Comparison of ENCODE assay signal across 27 mouse cellular contexts in genomic region chr1:96853541-96853940, GRCm38 (mm10). TPM values are rescaled to one million over a fixed set of nuclear protein-coding genes. Genes with fewer than 3 reads are reported as not detected.
DNase-seq lines count a peak whose midpoint lies in the region; ATAC-seq and TF ChIP-seq lines count a peak whose summit lies in the region.
"Had no signal": no experiment of that assay in that cellular context is flagged by ENCODE, and none has a peak within 500 bp of the region (broad histone marks: within the 10 kb centered on the region; RNA-seq: fewer than 3 reads in every experiment).

No protein-coding gene starts in this region.

- no peaks in the 10 kb centered on the region for H3K4me1 ChIP-seq in kidney, adult 2 months (ENCODE audit: control insufficient read depth, insufficient read depth, low read length)
- no peaks in the 10 kb centered on the region for H3K4me1 ChIP-seq in kidney, embryonic 16.5 days (ENCODE audit: insufficient read depth, low read length)
- H3K4me1 ChIP-seq: embryonic facial prominence, embryonic 10.5 days; embryonic facial prominence, embryonic 13.5 days; forebrain, embryonic 12.5 days; forebrain, embryonic 15.5 days; heart, embryonic 12.5 days; heart, embryonic 15.5 days; hindbrain, embryonic 10.5 days; hindbrain, embryonic 13.5 days had no signal

- no peaks in the 10 kb centered on the region for H3K27me3 ChIP-seq in kidney, adult 2 months (replicated peaks; ENCODE audit: control insufficient read depth, insufficient read depth, low read length)
- H3K27me3 ChIP-seq in kidney, embryonic 16.5 days (ENCODE audit: insufficient read depth, low read length): no peaks in the 10 kb centered on the region
- H3K27me3 ChIP-seq: embryonic facial prominence, embryonic 13.5 days; forebrain, embryonic 12.5 days; forebrain, embryonic 15.5 days; heart, embryonic 12.5 days; heart, embryonic 15.5 days; hindbrain, embryonic 13.5 days had no signal

- DNase-seq in adrenal gland, postnatal 10 days: peak; percentile 9
- no peak for DNase-seq in adrenal gland, adult 8-10 months
- peak; percentile 69 for DNase-seq in kidney, adult 2 months
- peak; percentile 51 for DNase-seq in kidney, postnatal 14 days
- DNase-seq in yolk sac, embryonic 10.5 days (ENCODE audit: low spot score): peak; percentile 45
- DNase-seq in left cerebral cortex, adult 9 months (ENCODE audit: low spot score in 2 of 2): no peak
- DNase-seq: adrenal gland, postnatal 14 days; cerebellum, adult 11 months; cerebellum, adult 2 months; cerebellum, adult 9-11 months; cerebellum, postnatal 25 days; gastrocnemius, postnatal 25 days; heart, adult 18-20 months; heart, postnatal 10 days; heart, postnatal 36 days had no signal

- 73% methylated on average over 4 of the region's 4 CpGs for WGBS in kidney, adult 2 months
- 87% methylated on average over 4 of the region's 4 CpGs for WGBS in kidney, embryonic 16.5 days

- no peak overlapping the region for H3K4me2 ChIP-seq in kidney, embryonic 16.5 days (replicated peaks; ENCODE audit: low read depth, low read length)
- H3K4me2 ChIP-seq: embryonic facial prominence, embryonic 13.5 days; forebrain, embryonic 12.5 days; forebrain, embryonic 15.5 days; heart, embryonic 12.5 days; heart, embryonic 15.5 days; hindbrain, embryonic 13.5 days had no signal

- no peak overlapping the region for H3K4me3 ChIP-seq in kidney, adult 2 months (ENCODE audit: insufficient read depth, low read depth, low read length)
- no peak overlapping the region for H3K4me3 ChIP-seq in kidney, embryonic 16.5 days (ENCODE audit: low read length)
- H3K4me3 ChIP-seq: embryonic facial prominence, embryonic 10.5 days; embryonic facial prominence, embryonic 13.5 days; erythroblast, embryonic 14.5 days; forebrain, embryonic 12.5 days; forebrain, embryonic 15.5 days; heart, embryonic 12.5 days; heart, embryonic 15.5 days; hindbrain, embryonic 10.5 days; hindbrain, embryonic 13.5 days had no signal

- no peaks in the 10 kb centered on the region for H3K36me3 ChIP-seq in kidney, adult 2 months (ENCODE audit: control insufficient read depth, insufficient read depth, low read length)
- H3K36me3 ChIP-seq in kidney, embryonic 16.5 days (ENCODE audit: insufficient read depth, low read length): no peaks in the 10 kb centered on the region
- H3K36me3 ChIP-seq: embryonic facial prominence, embryonic 10.5 days; embryonic facial prominence, embryonic 13.5 days; forebrain, embryonic 12.5 days; forebrain, embryonic 15.5 days; heart, embryonic 12.5 days; heart, embryonic 15.5 days; hindbrain, embryonic 10.5 days; hindbrain, embryonic 13.5 days had no signal

- H3K9me3 ChIP-seq in kidney, embryonic 16.5 days (ENCODE audit: low read length): no peaks in the 10 kb centered on the region
- H3K9me3 ChIP-seq: embryonic facial prominence, embryonic 10.5 days; embryonic facial prominence, embryonic 13.5 days; forebrain, embryonic 12.5 days; forebrain, embryonic 15.5 days; heart, embryonic 12.5 days; heart, embryonic 15.5 days; hindbrain, embryonic 10.5 days; hindbrain, embryonic 13.5 days had no signal

- no peak overlapping the region for H3K27ac ChIP-seq in kidney, adult 2 months (ENCODE audit: insufficient read depth, low read depth, low read length)
- H3K27ac ChIP-seq in kidney, embryonic 16.5 days (ENCODE audit: low read length): no peak overlapping the region
- H3K27ac ChIP-seq: embryonic facial prominence, embryonic 10.5 days; embryonic facial prominence, embryonic 13.5 days; forebrain, embryonic 12.5 days; forebrain, embryonic 15.5 days; heart, embryonic 15.5 days; hindbrain, embryonic 10.5 days; hindbrain, embryonic 13.5 days had no signal

- H3K9ac ChIP-seq in kidney, embryonic 16.5 days (replicated peaks; ENCODE audit: low read length): no peak overlapping the region
- H3K9ac ChIP-seq: embryonic facial prominence, embryonic 13.5 days; forebrain, embryonic 12.5 days; forebrain, embryonic 15.5 days; heart, embryonic 12.5 days; heart, embryonic 15.5 days; hindbrain, embryonic 13.5 days had no signal

- TF ChIP-seq CTCF in kidney, adult 2 months (conservative IDR thresholded peaks at IDR 0.05; ENCODE audit: insufficient read depth, insufficient read length, low read depth, low read length): no peak

- no peak for ATAC-seq in kidney, embryonic 16.5 days (ENCODE audit: low FRiP score, low TSS enrichment)
- ATAC-seq: activated CD4-positive, CD25-positive, alpha-beta regulatory T cell, adult 4 months; forebrain, embryonic 15.5 days had no signal

- no peak for TF ChIP-seq POLR2A in kidney, adult 2 months (IDR thresholded peaks at IDR 0.05; ENCODE audit: low read depth, low read length)

RNA-seq across cellular contexts. Expression of gene Slco4c1, which starts 18.4 kb away (rescaled TPM):
- total RNA-seq in adrenal gland, postnatal 10 days (2021): under 1 TPM; 0.06 to 0.09 TPM
- not detected for total RNA-seq in adrenal gland, adult 8-10 months (2022)
- 1.1 and 1.6 TPM in 2 replicates for polyA plus RNA-seq in kidney, adult 2 months (2012; rRNA removed)
- polyA plus RNA-seq in kidney, embryonic 16.5 days (2015; fragmentation: Nextera tagmentation; extraction: Ambion mirVana): 7.5 and 7.7 TPM in 2 replicates
- total RNA-seq: adrenal gland, postnatal 14 days; gastrocnemius, adult 8-10 months; heart, postnatal 10 days; heart, postnatal 36 days had no signal
- polyA plus RNA-seq: activated CD4-positive, CD25-positive, alpha-beta regulatory T cell, adult 4 months; erythroblast, embryonic 14.5 days; hindbrain, embryonic 10.5 days had no signal

Comparison
In these comparisons a context has a peak if more than half of its experiments do, and no peak if none do; other contexts are left out.
1. DNase-seq: peak in adrenal gland, postnatal 10 days (single experiment), kidney, adult 2 months (single experiment), kidney, postnatal 14 days (single experiment) and yolk sac, embryonic 10.5 days (single experiment); none in adrenal gland, adult 8-10 months (single experiment) and left cerebral cortex, adult 9 months (0 of 2).